Mouse (Mus musculus) CH12.LX (cell line): ENCODE data around the gene Arhgef3. TPM values are rescaled to one million over a fixed set of nuclear protein-coding genes. Genes with fewer than 3 reads are reported as not detected.

ENCODE experiments used
- DNase-seq: peaks from one replicate; pipeline ENCODE4 v3.0.0-alpha.2; 2013; ENCODE audit errors: extremely low read depth
- H3K27ac ChIP-seq: 2 replicates; pipeline ENCODE4 v1.5.1; 2012; ENCODE audit warnings: low read depth, mild to moderate bottlenecking, control low read depth, moderate library complexity; ENCODE audit not compliant: insufficient read depth
- H3K27me3 ChIP-seq: replicated peaks from 2 replicates; pipeline ENCODE3; 2012; ENCODE audit warnings: inconsistent platforms
- H3K36me3 ChIP-seq, 2 experiments: replicated peaks in 1 of 2; 2 replicates each; pipeline versions ENCODE3 to v1.6.1; 2012; ENCODE audit warnings: inconsistent platforms in 1 of 2, low read length in 1 of 2, mild to moderate bottlenecking in 1 of 2, mixed read lengths in 1 of 2, moderate library complexity in 1 of 2; ENCODE audit not compliant: control insufficient read depth in 1 of 2, insufficient read depth in 1 of 2
- H3K4me1 ChIP-seq, 2 experiments: 2 replicates each; pipeline ENCODE4 v1.6.1; 2012; ENCODE audit warnings: inconsistent platforms in 1 of 2, moderate library complexity in 1 of 2; ENCODE audit not compliant: insufficient read depth in 2 of 2, control insufficient read depth in 1 of 2
- H3K4me2 ChIP-seq: 2 replicates; pipeline ENCODE4 v1.6.1; 2012; ENCODE audit warnings: low read depth, mild to moderate bottlenecking, control low read depth; ENCODE audit not compliant: poor library complexity, insufficient read depth, severe bottlenecking
- H3K4me3 ChIP-seq, 3 experiments: fragments of 150-350 bp in 1 of 3; sonication (generic) in 1 of 3; replicated peaks in 1 of 3; 2 replicates each; pipeline versions ENCODE3 to v1.5.1; 2011 to 2012; ENCODE audit warnings: low read depth in 2 of 3, low read length in 2 of 3, mild to moderate bottlenecking in 2 of 3, moderate library complexity in 2 of 3, control low read depth in 1 of 3, improper control_type of control experiment in 1 of 3, inconsistent platforms in 1 of 3, mixed read lengths in 1 of 3; ENCODE audit not compliant: poor library complexity in 1 of 3
- H3K79me2 ChIP-seq: replicated peaks from 2 replicates; pipeline ENCODE4 v1.6.1; 2012; ENCODE audit warnings: mild to moderate bottlenecking, moderate library complexity; ENCODE audit not compliant: control insufficient read depth, poor library complexity, insufficient read depth, severe bottlenecking; ENCODE audit errors: extremely low read depth
- H3K9ac ChIP-seq: 2 replicates; pipeline ENCODE4 v1.6.1; 2012; ENCODE audit warnings: low read depth, mild to moderate bottlenecking, control low read depth, moderate library complexity; ENCODE audit not compliant: insufficient read depth
- H3K9me3 ChIP-seq: replicated peaks from 2 replicates; pipeline ENCODE3; 2012; ENCODE audit warnings: low read length, inconsistent platforms, mixed read lengths
- BHLHE40 ChIP-seq: IDR thresholded peaks from 2 replicates; pipeline ENCODE4 v1.6.1; 2011; ENCODE audit warnings: mild to moderate bottlenecking, low read depth, low read length, improper control_type of control experiment
- CHD1 ChIP-seq: IDR thresholded peaks from 2 replicates; pipeline ENCODE4 v1.6.1; 2012; ENCODE audit warnings: low read depth, low read length, improper control_type of control experiment, inconsistent platforms
- CTCF ChIP-seq, 2 experiments: IDR thresholded peaks in 1 of 2; conservative IDR thresholded peaks in 1 of 2; 2 replicates each; pipeline ENCODE4 v1.5.1; 2011 to 2012; ENCODE audit warnings: low read depth in 2 of 2, low read length in 2 of 2, improper control_type of control experiment in 1 of 2, inconsistent platforms in 1 of 2, mild to moderate bottlenecking in 1 of 2, moderate library complexity in 1 of 2
- E2F4 ChIP-seq: IDR thresholded peaks from 2 replicates; pipeline ENCODE4 v1.6.1; 2011; ENCODE audit warnings: low read depth, low read length, improper control_type of control experiment; ENCODE audit not compliant: insufficient replicate concordance
- GABPA ChIP-seq: IDR thresholded peaks from 2 replicates; pipeline ENCODE4 v1.6.1; 2012; ENCODE audit warnings: low read depth, low read length, improper control_type of control experiment, inconsistent platforms; ENCODE audit not compliant: insufficient replicate concordance
- JUN ChIP-seq: IDR thresholded peaks from 2 replicates; pipeline ENCODE4 v1.6.1; 2011; ENCODE audit warnings: low read depth, mild to moderate bottlenecking, low read length, improper control_type of control experiment, moderate library complexity; ENCODE audit not compliant: insufficient read depth
- KAT2A ChIP-seq: IDR thresholded peaks from 2 replicates; pipeline ENCODE4 v1.6.1; 2012; ENCODE audit warnings: low read length, improper control_type of control experiment, inconsistent platforms; ENCODE audit not compliant: insufficient replicate concordance
- MAZ ChIP-seq: IDR thresholded peaks from 2 replicates; pipeline ENCODE4 v1.6.1; 2012; ENCODE audit warnings: low read depth, mild to moderate bottlenecking, inconsistent platforms, low read length, improper control_type of control experiment, moderate library complexity
- NELFE ChIP-seq: IDR thresholded peaks from 2 replicates; pipeline ENCODE4 v1.6.1; 2011; ENCODE audit warnings: low read depth, low read length, improper control_type of control experiment
- POLR2AphosphoS2 ChIP-seq: IDR thresholded peaks from 2 replicates; pipeline ENCODE4 v1.6.1; 2011; ENCODE audit warnings: low read depth, low read length, improper control_type of control experiment
- SIN3A ChIP-seq: IDR thresholded peaks from 2 replicates; pipeline ENCODE4 v1.6.1; 2012; ENCODE audit warnings: low read length, improper control_type of control experiment, inconsistent platforms
- USF2 ChIP-seq: conservative IDR thresholded peaks from 2 replicates; pipeline ENCODE4 v1.6.1; 2011; ENCODE audit warnings: low read depth, low read length, improper control_type of control experiment
- ZKSCAN1 ChIP-seq: IDR thresholded peaks from 2 replicates; pipeline ENCODE4 v1.6.1; 2012; ENCODE audit warnings: low read depth, inconsistent platforms, low read length, improper control_type of control experiment, borderline replicate concordance
- ZNF384 ChIP-seq: IDR thresholded peaks from 2 replicates; pipeline ENCODE4 v1.6.1; 2012; ENCODE audit warnings: low read depth, low read length, improper control_type of control experiment, inconsistent platforms
- dilution Hi-C: fragments of 300-500 bp; cut with MboI; formaldehyde crosslinking; loops from 2 replicates; pipeline ENCODE4 v1.14.3; 2020; ENCODE audit warnings: low sequenced_read_pairs; ENCODE audit not compliant: extremely low pct_unique_long_range_greater_than_20kb, extremely low pct_ligation_motif_present
- in situ Hi-C: fragments of 300-500 bp; cut with MboI; formaldehyde crosslinking; loops from 3 replicates; pipeline ENCODE4 v1.14.3; 2019; ENCODE audit warnings: low sequenced_read_pairs, low pct_ligation_motif_present, low pct_unique_long_range_greater_than_20kb, mixed read lengths
- polyA plus RNA-seq: library from polyadenylated mRNA; unstranded; fragments of >175 nt; gene quantifications from 2 replicates; pipeline ENCODE4 v1.2.1, GENCODE M21; 2012; ENCODE audit warnings: low read depth; ENCODE audit not compliant: insufficient read length
- total RNA-seq, 2 experiments: library from RNA; depleted of rRNA; stranded (reverse); fragments of 300-350 nt in 1 of 2; fragments of >200 nt in 1 of 2; gene quantifications; 2 replicates each; pipeline ENCODE4 v1.2.3; 2012 to 2014

Gene Arhgef3
- total and polyA plus RNA-seq, 3 experiments = 0.51 to 0.64 (median 0.62) TPM

DNA sequence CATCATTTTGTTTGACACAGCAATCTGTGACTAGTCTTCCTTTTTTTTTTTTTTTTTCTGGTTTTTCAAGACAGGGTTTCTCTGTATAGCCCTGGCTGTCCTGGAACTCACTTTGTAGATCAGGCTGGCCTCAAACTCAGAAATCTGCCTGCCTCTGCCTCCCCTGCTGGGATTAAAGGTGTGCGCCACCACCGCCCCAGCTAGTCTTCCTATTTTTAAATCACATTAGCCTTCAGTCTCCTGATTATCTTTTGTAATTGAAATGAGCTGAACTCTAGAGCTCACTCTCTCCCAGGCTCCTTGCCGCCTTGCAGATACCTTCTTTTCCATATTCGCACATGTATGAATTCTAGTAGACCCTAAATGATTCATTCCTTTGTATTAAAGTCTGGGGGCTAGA lies 234.0 kb downstream of the Arhgef3 start:
- in situ Hi-C loops = no loop called here
- no peaks in the 10 kb centered on the region for H3K9me3 ChIP-seq
- H3K4me2 ChIP-seq = no peak overlapping the region
- TF ChIP-seq GABPA (no peak), BHLHE40 (no peak), MAZ (no peak), CTCF (conservative IDR thresholded peaks at IDR 0.05 in 1 of 2, IDR thresholded peaks at IDR 0.05 in 1 of 2; ENCODE audit: low read depth in 2 of 2, low read length in 2 of 2) (no peak), E2F4 (no peak), ZNF384 (no peak), NELFE (no peak), SIN3A (no peak), JUN (no peak), POLR2AphosphoS2 (no peak), USF2 (no peak), KAT2A (no peak), ZKSCAN1 (no peak)
- TF ChIP-seq, all 38 proteins: peak for 0
- dilution Hi-C loops = no loop called here
- Histone ChIP-seq H3K79me2 (no peaks in the 10 kb centered on the region), H3K4me1 (peaks cover 10 to 53% of the 10 kb centered on the region in 2 experiments; a peak in 3 of 4 replicates), H3K4me3 (no peak overlapping the region), H3K27ac (no peak overlapping the region), H3K27me3 (no peaks in the 10 kb centered on the region), H3K36me3 (no peaks in the 10 kb centered on the region), H3K9ac (no peak overlapping the region)
- DNase-seq = no peak

DNA sequence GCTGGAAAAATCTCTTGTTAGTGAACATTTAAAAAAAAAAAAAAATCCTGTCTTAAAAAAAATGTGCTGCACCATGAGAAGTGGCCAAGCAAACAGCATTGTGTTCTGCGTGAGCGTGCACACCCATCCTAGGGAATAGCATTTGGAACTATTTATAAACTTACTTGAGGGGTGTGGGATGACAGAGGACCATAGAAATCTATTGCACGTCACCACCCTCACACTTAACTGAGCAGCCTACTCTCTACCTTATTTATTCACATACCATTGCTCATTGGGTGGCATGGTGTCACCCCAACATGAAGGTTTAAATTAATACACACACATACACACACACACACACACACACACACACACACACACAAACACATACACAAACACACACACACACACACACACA lies 234.4 kb downstream of the Arhgef3 start:
- H3K9me3 ChIP-seq = no peaks in the 10 kb centered on the region
- H3K27me3 ChIP-seq = no peaks in the 10 kb centered on the region
- H3K4me2 ChIP-seq = no peak overlapping the region
- no peaks in the 10 kb centered on the region for H3K79me2 ChIP-seq
- no peaks in the 10 kb centered on the region for H3K36me3 ChIP-seq
- peaks cover 10 to 58% of the 10 kb centered on the region in 2 experiments; a peak in 3 of 4 replicates for H3K4me1 ChIP-seq
- no peak overlapping the region for H3K27ac ChIP-seq
- no peak for TF ChIP-seq CHD1
- in situ Hi-C loops (no loop called here), dilution Hi-C loops (no loop called here)
- no peak overlapping the region for H3K4me3 ChIP-seq
- no peak overlapping the region for H3K9ac ChIP-seq
- no peak for DNase-seq
